Mouse (Mus musculus): Measurements from ENCODE around the gene Fbxl18.

The Fbxl18 gene

GRCm38 (mm10) chr5:142894918-142895613, at the start of gene Fbxl18:
Gene Fbxl18 (minus strand): TSS chr5:142895421.
- DNase-seq (ENCODE audit: low spot score) = peak; percentile 90

GRCm38 (mm10) chr5:142940393-142940792, 45.2 kb upstream of the Fbxl18 start:
- DNase-seq (ENCODE audit: low spot score) = no peak

- DNase-seq (ENCODE audit: low spot score) = no peak
These were observed 42.9 kb upstream of the Fbxl18 start for GRCm38 (mm10) chr5:142937956-142938727.

GRCm38 (mm10) chr5:142936336-142936719, 41.1 kb upstream of the Fbxl18 start:
- peak; percentile 82 for DNase-seq (ENCODE audit: low spot score)

- peak; percentile 89 for DNase-seq (ENCODE audit: low spot score)
These were observed 40.6 kb upstream of the Fbxl18 start for GRCm38 (mm10) chr5:142935642-142936335.

- no peak for DNase-seq (ENCODE audit: low spot score)
These were observed 37.5 kb upstream of the Fbxl18 start for GRCm38 (mm10) chr5:142932731-142933130.

- DNase-seq (ENCODE audit: low spot score) = peak; percentile 93
These were observed 37.0 kb upstream of the Fbxl18 start for GRCm38 (mm10) chr5:142932084-142932685.

GRCm38 (mm10) chr5:142931241-142931745, 36.1 kb upstream of the Fbxl18 start:
- DNase-seq (ENCODE audit: low spot score) = no peak

GRCm38 (mm10) chr5:142929400-142929752, 34.2 kb upstream of the Fbxl18 start:
- DNase-seq (ENCODE audit: low spot score) = peak; percentile 65

- DNase-seq (ENCODE audit: low spot score) = peak; percentile 91
These were observed 33.7 kb upstream of the Fbxl18 start for GRCm38 (mm10) chr5:142928749-142929399.

GRCm38 (mm10) chr5:142927341-142927930, 32.2 kb upstream of the Fbxl18 start:
- no peak for DNase-seq (ENCODE audit: low spot score)

GRCm38 (mm10) chr5:142926940-142927228, 31.7 kb upstream of the Fbxl18 start:
- DNase-seq (ENCODE audit: low spot score) = no peak

GRCm38 (mm10) chr5:142926204-142926939, 31.2 kb upstream of the Fbxl18 start:
- DNase-seq (ENCODE audit: low spot score) = peak; percentile 53

GRCm38 (mm10) chr5:142924336-142924959, 29.2 kb upstream of the Fbxl18 start:
- no peak for DNase-seq (ENCODE audit: low spot score)

- no peak for DNase-seq (ENCODE audit: low spot score)
These were observed 28.6 kb upstream of the Fbxl18 start for GRCm38 (mm10) chr5:142923781-142924180.

- DNase-seq (ENCODE audit: low spot score) = no peak
These were observed 27.0 kb upstream of the Fbxl18 start for GRCm38 (mm10) chr5:142922251-142922650.

- no peak for DNase-seq (ENCODE audit: low spot score)
These were observed 25.8 kb upstream of the Fbxl18 start for GRCm38 (mm10) chr5:142921074-142921459.

- DNase-seq (ENCODE audit: low spot score) = peak; percentile 94
These were observed 25.3 kb upstream of the Fbxl18 start for GRCm38 (mm10) chr5:142920311-142921073.

- no peak for DNase-seq (ENCODE audit: low spot score)
These were observed 22.2 kb upstream of the Fbxl18 start for GRCm38 (mm10) chr5:142917402-142917801.

- no peak for DNase-seq (ENCODE audit: low spot score)
These were observed 21.4 kb upstream of the Fbxl18 start for GRCm38 (mm10) chr5:142916593-142916992.
